Mouse (Mus musculus): ENCODE data around the gene Prps1l1.

Gene Prps1l1

GRCm38 (mm10) chr12:34984461-34984860 is at the start of gene Prps1l1:
Gene Prps1l1 (plus strand): TSS chr12:34984761.
- DNase-seq (ENCODE audit: low spot score in 2 of 2): no peak

DNA sequence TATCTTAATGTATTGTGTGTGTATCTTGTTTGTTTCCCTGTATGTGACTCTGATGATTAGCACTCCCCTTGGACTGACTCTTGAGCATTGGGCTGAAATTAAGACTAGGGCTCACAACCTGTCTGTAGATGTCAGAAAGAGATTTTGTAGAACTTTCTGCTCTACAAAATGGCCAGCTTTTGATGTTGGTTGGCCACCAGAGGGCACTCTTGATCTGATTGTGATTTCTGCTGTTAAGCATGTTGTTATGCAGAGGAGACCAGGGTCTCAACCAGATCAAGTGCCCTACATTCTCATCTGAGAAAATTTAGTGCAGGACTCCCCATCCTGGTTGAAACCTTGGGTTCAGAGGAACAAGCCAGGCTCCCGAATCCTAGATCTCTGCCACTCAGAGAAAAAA is 46.6 kb upstream of the Prps1l1 start:
- DNase-seq (ENCODE audit: low spot score in 2 of 2): no peak

DNA sequence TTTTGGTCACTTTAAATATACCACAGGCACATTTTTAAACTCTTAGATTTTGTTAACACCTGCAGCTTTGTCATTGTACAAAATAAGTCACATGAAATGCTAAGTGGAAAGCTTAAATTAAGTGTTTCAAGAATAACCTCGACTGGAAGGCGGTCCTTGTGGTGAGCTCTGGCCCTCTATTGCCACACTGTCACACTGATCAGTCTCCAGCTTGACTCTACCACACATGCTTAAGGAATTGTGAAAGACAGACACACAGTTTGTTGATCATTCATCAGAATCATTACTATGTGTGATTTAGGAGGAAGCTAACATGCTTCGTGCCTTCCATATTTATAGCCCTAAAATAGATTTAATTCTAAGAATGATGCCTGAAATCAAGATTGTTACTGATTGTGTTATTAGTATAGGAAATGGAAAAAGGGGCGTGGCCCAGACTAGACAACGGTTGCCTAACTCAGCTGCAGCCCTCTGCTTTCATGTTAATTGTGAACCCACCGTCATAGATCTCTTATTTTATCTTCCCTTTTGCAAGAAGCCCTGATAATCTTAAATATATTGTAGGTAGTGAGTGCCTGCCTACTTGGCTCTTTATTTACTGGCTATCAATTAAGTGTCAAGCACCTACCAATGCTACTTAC is 35.4 kb upstream of the Prps1l1 start:
- DNase-seq (ENCODE audit: low spot score in 2 of 2): no peak

DNA sequence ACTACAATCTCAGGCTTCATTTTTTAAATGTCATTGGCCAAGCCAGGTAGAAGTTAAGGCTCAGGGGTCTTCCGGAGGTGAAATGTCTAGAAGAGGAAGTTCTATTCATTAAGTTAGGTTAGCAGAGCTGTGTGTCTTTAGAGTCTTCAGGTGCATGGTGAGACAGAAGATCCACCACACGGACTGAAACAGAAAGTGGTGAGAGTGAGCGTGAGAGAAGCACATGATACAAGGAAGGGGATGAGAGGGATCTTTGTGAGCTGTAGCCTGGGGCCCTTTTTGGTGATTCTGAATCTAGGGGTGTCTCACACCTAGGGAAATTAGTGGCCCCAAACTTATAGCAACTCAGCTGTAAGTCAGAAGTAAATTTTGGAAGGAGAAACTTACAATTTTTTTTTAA is 8.6 kb upstream of the Prps1l1 start:
- DNase-seq (ENCODE audit: low spot score in 2 of 2): no peak

DNA sequence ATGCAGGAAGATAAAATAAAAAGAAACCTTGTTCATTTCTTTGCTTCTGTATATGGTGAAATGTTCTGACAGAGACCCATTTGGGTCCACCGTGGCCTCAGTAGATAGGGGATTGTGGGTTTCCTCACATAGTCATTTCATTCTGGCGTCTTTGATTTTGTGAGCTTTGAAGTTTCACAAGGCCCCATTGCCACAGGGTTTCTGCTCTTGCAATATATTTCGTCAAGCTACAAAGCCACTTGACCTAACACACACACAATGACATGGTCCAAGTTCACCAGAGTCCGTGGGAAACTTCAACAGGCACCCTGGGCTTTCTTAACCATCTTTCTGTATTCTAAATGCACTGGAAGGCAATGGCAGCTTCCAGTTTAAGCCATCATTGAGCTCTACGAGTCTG is 1.3 kb downstream of the Prps1l1 start:
- DNase-seq (ENCODE audit: low spot score in 2 of 2): no peak

DNA sequence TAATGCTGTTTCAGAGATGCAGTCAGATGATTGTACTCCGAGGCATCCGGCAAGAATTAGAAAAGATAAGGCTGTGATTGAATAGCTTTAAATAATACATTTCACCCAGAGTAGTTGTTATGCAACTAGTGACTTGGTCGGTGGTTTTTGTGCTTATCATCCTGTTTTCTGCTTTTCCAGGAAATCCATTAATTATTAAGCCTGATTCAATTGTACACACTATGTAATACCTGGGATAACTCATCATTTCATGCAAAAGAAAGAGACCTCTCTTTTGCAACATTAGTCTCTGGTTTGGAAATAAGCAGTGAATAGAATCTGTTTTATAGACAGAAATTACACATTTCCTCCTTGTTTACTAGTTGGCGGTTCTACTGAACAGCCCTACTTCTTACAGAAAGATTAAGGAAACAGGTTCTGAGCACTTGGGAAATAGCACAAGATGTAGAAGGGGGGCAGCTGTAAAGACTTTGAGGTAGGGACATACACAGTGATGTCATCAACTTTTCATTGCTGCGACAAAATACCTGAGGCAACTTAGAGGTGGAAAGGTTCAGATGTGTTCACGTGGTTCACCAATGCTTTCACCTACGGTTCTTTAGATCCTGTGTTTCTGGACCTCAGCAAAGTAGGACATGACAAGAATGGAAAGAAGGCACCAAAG is 5.1 kb downstream of the Prps1l1 start:
- no peak for DNase-seq (ENCODE audit: low spot score in 2 of 2)

GRCm38 (mm10) chr12:34990387-34990786 is 5.8 kb downstream of the Prps1l1 start:
- no peak for DNase-seq (ENCODE audit: low spot score in 2 of 2)

GRCm38 (mm10) chr12:34991900-34992299 is 7.3 kb downstream of the Prps1l1 start:
- DNase-seq (ENCODE audit: low spot score in 2 of 2): no peak

DNA sequence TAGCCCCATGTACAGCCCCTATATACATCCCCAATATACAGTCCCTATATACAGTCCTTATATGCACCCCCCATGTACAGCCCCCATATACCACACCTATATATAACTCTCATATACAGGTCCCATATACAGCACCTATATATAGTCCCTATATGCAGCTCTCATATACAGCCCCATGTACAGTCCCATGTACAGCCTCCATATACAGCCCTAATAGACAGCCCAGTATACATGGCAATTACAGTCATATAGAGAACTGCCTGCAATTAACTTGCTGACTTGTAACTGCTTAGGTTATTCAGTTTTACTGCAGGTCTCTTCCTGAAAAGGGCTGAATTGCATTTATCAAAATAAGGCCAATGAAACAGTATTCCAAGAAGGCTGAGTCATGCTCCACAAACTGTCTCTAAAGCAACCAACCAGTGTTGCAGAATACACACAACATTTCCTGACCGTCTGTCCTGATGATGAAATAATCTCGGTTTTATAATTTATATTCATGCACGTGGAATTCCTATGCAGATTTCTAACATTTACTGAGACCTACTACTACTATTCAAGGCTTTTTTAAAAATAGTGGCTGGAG is 13.1 kb downstream of the Prps1l1 start:
- no peak for DNase-seq (ENCODE audit: low spot score in 2 of 2)

DNA sequence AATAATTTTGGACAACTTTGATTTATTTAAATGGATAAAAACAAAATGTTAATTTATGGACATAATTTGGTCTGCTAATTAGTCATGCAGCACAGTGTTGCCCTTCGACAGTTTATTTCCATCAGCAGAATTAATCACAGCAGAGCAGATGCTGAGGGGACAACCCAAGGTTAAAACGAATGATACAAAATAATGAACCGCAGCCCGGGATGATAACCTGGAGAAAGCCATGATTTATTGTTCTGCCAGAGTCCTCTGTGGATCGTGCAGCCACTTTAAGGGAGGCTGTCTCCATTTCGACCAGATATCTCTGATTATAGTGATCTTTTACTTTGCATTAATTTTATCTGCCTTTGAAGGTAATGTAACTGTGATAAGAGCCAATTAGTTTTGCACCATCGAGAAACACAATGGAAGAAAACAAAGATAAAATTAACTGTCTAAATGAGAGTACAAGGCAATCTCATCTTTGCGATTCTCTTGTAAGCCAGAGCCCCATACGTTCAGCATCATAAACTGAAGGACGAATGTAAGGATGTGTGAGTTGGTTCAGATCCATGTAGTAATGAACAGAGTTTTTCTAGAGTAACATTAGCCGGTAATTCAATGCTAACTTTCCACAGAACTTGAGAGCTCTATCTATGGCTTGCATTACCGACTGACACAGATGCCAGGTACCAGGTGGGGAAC is 14.4 kb downstream of the Prps1l1 start:
- DNase-seq (ENCODE audit: low spot score in 2 of 2): no peak

DNA sequence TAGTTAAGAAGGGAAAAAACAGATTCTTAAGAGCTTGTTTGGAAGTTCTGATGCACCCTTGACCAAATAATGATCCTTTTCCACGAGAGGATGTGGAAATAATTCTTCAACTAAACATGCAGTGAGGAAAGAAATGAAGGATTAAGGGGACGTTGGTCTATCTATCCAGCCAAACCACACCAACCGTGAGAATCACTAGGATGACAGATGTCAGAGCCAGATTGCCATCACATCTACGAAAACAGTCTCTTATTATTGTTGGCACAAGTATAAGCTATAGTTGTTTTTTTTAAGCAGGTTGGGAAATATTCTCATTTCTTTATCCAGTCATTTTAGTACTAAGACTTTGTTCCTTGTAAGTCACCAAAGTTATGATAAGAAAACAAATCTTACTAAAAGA is 15.8 kb downstream of the Prps1l1 start:
- no peak for DNase-seq (ENCODE audit: low spot score in 2 of 2)

DNA sequence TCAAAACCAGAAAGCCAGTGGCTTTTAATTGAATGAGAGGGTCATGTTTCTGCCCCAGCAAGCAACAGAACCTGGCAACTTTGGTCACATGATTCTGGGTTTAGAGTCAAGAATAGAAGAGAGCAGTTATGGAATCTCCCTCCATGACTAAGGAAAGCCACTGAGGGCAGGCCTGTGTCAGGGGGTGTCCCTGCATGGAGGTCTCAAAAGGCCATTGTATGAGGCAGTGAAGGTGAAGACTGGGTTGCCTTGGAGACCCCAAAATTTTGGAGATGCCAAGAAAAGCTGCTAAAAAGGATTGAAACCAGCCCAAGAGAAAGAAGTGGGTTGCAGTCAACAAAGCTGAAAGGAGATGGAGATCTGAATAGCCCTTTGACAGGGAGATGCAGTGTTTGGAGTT is 21.2 kb downstream of the Prps1l1 start:
- no peak for DNase-seq (ENCODE audit: low spot score in 2 of 2)

DNA sequence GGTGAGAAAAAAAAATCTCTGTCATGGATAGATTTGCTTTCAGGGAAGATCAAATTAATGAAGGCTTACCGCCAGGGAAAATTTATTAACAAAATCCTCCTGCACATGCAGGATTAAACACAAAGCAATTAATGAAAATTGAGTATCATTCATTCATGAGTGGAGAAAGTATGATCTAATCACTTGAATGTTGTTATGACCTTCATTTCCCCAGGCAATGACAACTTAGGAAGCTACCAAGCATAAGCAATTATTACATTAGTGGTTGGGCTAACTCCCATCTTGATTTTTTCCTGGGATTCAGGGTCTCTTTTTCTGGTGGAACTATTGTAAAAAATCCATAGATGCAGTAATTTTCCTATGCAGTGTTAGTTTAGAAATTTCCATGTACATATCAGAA is 23.3 kb downstream of the Prps1l1 start:
- no peak for DNase-seq (ENCODE audit: low spot score in 2 of 2)

GRCm38 (mm10) chr12:35008340-35009137 is 24.0 kb downstream of the Prps1l1 start:
- DNase-seq (ENCODE audit: low spot score in 2 of 2): no peak

- no peak for DNase-seq (ENCODE audit: low spot score in 2 of 2)
Observed at GRCm38 (mm10) chr12:35011462-35011861, 26.9 kb downstream of the Prps1l1 start.

- DNase-seq (ENCODE audit: low spot score in 2 of 2): no peak
Observed at GRCm38 (mm10) chr12:35013950-35014349, 29.4 kb downstream of the Prps1l1 start.

GRCm38 (mm10) chr12:35016056-35016455 is 31.5 kb downstream of the Prps1l1 start:
- no peak for DNase-seq (ENCODE audit: low spot score in 2 of 2)

- DNase-seq (ENCODE audit: low spot score in 2 of 2): no peak
Observed at GRCm38 (mm10) chr12:35016481-35017250, 32.1 kb downstream of the Prps1l1 start.

DNA sequence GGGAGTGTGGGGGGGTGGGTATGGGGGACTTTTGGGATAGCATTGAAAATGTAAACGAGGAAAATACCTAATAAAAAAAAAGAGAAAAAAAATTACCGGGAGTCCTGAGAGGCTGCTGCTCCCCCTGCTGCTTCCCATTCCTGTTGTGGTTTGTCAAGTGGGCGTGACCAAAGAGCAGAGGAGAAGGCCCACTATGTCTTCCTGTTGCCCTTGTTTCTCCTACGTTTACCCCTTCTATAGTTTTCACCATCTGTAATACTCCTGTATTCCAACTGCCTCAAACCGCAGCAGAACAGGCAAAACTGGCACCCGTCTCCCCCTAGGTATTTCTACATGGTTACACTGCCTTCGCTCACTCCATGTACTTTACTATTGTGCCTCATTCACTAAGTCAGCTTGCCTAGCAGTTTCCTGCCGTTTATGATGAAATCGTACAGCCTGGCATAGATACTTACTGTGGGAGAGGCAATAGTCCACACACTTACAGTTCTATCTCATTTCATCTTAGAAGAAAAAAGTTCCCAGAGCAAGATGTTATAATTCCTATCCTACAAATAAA is 34.2 kb downstream of the Prps1l1 start:
- DNase-seq (ENCODE audit: low spot score in 2 of 2): no peak

DNA sequence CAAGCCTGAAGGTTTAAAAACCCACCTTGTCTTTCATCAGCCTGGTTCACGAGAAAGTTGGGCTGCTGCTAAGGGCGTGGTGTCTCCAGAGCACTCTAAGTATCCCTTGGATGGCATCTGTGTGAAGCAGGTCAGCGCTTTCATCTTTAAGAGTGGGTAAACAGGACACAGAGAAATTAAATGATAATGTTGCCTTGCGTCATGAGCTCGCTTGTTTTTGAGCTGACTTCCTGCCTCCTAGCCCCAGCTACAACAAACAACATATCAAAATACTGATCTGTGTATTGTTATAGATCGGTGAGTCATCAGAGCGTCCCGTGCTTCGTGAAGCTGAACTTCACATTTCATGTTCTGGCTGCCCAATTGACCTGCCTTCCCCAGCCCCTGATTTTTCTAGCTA is 36.7 kb downstream of the Prps1l1 start:
- DNase-seq (ENCODE audit: low spot score in 2 of 2): no peak

GRCm38 (mm10) chr12:35022066-35022465 is 37.5 kb downstream of the Prps1l1 start:
- no peak for DNase-seq (ENCODE audit: low spot score in 2 of 2)
